ENCODE assay signal across 8 mouse cellular contexts in genomic region chr9:32115786-32116185, GRCm38 (mm10). TPM values are rescaled to one million over a fixed set of nuclear protein-coding genes. Genes with fewer than 3 reads are reported as not detected.
DNase-seq lines count a peak whose midpoint lies in the region; ATAC-seq and TF ChIP-seq lines count a peak whose summit lies in the region.

TSS of gene Arhgap32 (plus strand) at chr9:32116136.

- no peak within 1 kb of the TSS for H3K4me2 ChIP-seq in forebrain, embryonic 15.5 days (replicated peaks)
- H3K4me2 ChIP-seq in forebrain, embryonic 12.5 days, result no peak within 1 kb of the TSS
- H3K4me2 ChIP-seq in limb, embryonic 15.5 days, result no peak within 1 kb of the TSS

- H3K9ac ChIP-seq in forebrain, embryonic 15.5 days (replicated peaks), result no peak within 1 kb of the TSS
- no peak within 1 kb of the TSS for H3K9ac ChIP-seq in forebrain, embryonic 12.5 days
- no peak within 1 kb of the TSS for H3K9ac ChIP-seq in limb, embryonic 15.5 days

- TF ChIP-seq POLR2A in small intestine, adult 2 months (IDR thresholded peaks at IDR 0.05; ENCODE audit: low read depth, low read length), result no peak

- H3K27me3 ChIP-seq in forebrain, embryonic 15.5 days, result no peaks in the 10 kb centered on the region
- H3K27me3 ChIP-seq in forebrain, embryonic 12.5 days, result no peaks in the 10 kb centered on the region
- no peaks in the 10 kb centered on the region for H3K27me3 ChIP-seq in limb, embryonic 15.5 days
- no peaks in the 10 kb centered on the region for H3K27me3 ChIP-seq in limb, embryonic 10.5 days (ENCODE audit: low read depth, poor library complexity, severe bottlenecking)
- no peaks in the 10 kb centered on the region for H3K27me3 ChIP-seq in small intestine, adult 2 months (ENCODE audit: control insufficient read depth, insufficient read depth, low read length)

- intact Hi-C loops in heart, postnatal 25 days (cut with DNase I), result no loop called here

- WGBS in forebrain, embryonic 15.5 days, result 94% methylated on average over 1 of the region's 1 CpGs
- WGBS in forebrain, embryonic 12.5 days, result 100% methylated on average over 1 of the region's 1 CpGs
- WGBS in limb, embryonic 15.5 days, result 81% methylated on average over 1 of the region's 1 CpGs
- 90% methylated on average over 1 of the region's 1 CpGs for WGBS in limb, embryonic 10.5 days
- WGBS in small intestine, adult 2 months, result 83% methylated on average over 1 of the region's 1 CpGs

- 0 out of 2 replicates have a peak, but pooled peaks cover 4% of the 10 kb centered on the region for H3K4me1 ChIP-seq in forebrain, embryonic 15.5 days
- no peaks in the 10 kb centered on the region for H3K4me1 ChIP-seq in forebrain, embryonic 12.5 days
- H3K4me1 ChIP-seq in limb, embryonic 15.5 days, result 0 out of 2 replicates have a peak, but pooled peaks cover 2% of the 10 kb centered on the region
- 0 out of 2 replicates have a peak, but pooled peaks cover 2% of the 10 kb centered on the region for H3K4me1 ChIP-seq in limb, embryonic 10.5 days
- H3K4me1 ChIP-seq in small intestine, adult 2 months (ENCODE audit: control insufficient read depth, insufficient read depth, insufficient read length, low read length), result no peaks in the 10 kb centered on the region; the same call in 1 of the 2 replicates

- DNase-seq in limb, embryonic 10.5 days (ENCODE audit: low spot score), result no peak
- DNase-seq in heart, postnatal 25 days (ENCODE audit: low spot score), result no peak
- no peak for DNase-seq in Muller cell, postnatal 12 days (ENCODE audit: inconsistent ontology term)
- no peak for DNase-seq in gastrocnemius, postnatal 25 days

- TF ChIP-seq CTCF in small intestine, adult 2 months (IDR thresholded peaks at IDR 0.05; ENCODE audit: extremely low read depth, insufficient read length, insufficient replicate concordance, low read depth, low read length), result no peak

- no peak within 1 kb of the TSS for H3K4me3 ChIP-seq in forebrain, embryonic 15.5 days
- no peak within 1 kb of the TSS for H3K4me3 ChIP-seq in forebrain, embryonic 12.5 days (replicated peaks)
- no peak within 1 kb of the TSS for H3K4me3 ChIP-seq in limb, embryonic 15.5 days
- H3K4me3 ChIP-seq in limb, embryonic 10.5 days, result no peak within 1 kb of the TSS
- H3K4me3 ChIP-seq in small intestine, adult 2 months (ENCODE audit: low read depth, low read length), result no peak within 1 kb of the TSS

- H3K27ac ChIP-seq in forebrain, embryonic 15.5 days (replicated peaks), result no peak within 1 kb of the TSS
- no peak within 1 kb of the TSS for H3K27ac ChIP-seq in forebrain, embryonic 12.5 days
- H3K27ac ChIP-seq in limb, embryonic 15.5 days, result peak within 1 kb of the TSS; percentile 12; the same call in 1 of the 2 replicates
- H3K27ac ChIP-seq in limb, embryonic 10.5 days, result no peak within 1 kb of the TSS
- H3K27ac ChIP-seq in small intestine, adult 2 months (ENCODE audit: insufficient read depth, low read depth, low read length), result no peak within 1 kb of the TSS

- no peaks in the 10 kb centered on the region for H3K9me3 ChIP-seq in forebrain, embryonic 15.5 days
- no peaks in the 10 kb centered on the region for H3K9me3 ChIP-seq in forebrain, embryonic 12.5 days
- no peaks in the 10 kb centered on the region for H3K9me3 ChIP-seq in limb, embryonic 15.5 days
- no peaks in the 10 kb centered on the region for H3K9me3 ChIP-seq in limb, embryonic 10.5 days (replicated peaks)

- no peak for ATAC-seq in forebrain, embryonic 15.5 days (replicated peaks)
- ATAC-seq in forebrain, embryonic 12.5 days (ENCODE audit: low FRiP score), result no peak
- peak; percentile 40; the same call in 1 of the 2 replicates for ATAC-seq in limb, embryonic 15.5 days (ENCODE audit: insufficient number of reproducible peaks, low FRiP score, low TSS enrichment, low read depth)

- no peaks in the 10 kb centered on the region for H3K36me3 ChIP-seq in forebrain, embryonic 15.5 days
- no peaks in the 10 kb centered on the region for H3K36me3 ChIP-seq in forebrain, embryonic 12.5 days (replicated peaks)
- H3K36me3 ChIP-seq in limb, embryonic 15.5 days, result no peaks in the 10 kb centered on the region
- H3K36me3 ChIP-seq in limb, embryonic 10.5 days, result no peaks in the 10 kb centered on the region
- H3K36me3 ChIP-seq in small intestine, adult 2 months (ENCODE audit: control insufficient read depth, insufficient read depth, low read length), result no peaks in the 10 kb centered on the region

RNA-seq across cellular contexts. Expression of gene Arhgap32, which starts in this region (rescaled TPM):
- 12.1 and 12.3 TPM in 2 replicates for polyA plus RNA-seq in forebrain, embryonic 15.5 days (2015; fragmentation: Nextera tagmentation; extraction: Ambion mirVana)
- 7.3 and 7.9 TPM in 2 replicates for polyA plus RNA-seq in forebrain, embryonic 12.5 days (2016; fragmentation: Nextera tagmentation; extraction: Ambion mirVana)
- polyA plus RNA-seq in limb, embryonic 15.5 days (2015; fragmentation: Nextera tagmentation; extraction: Ambion mirVana), result 9.3 and 9.7 TPM in 2 replicates
- polyA plus RNA-seq in limb, embryonic 10.5 days (2016; fragmentation: Nextera tagmentation; extraction: Ambion mirVana), result 3.4 and 4.2 TPM in 2 replicates
- 10 to 100 TPM; 20.3 to 21.7 TPM for total RNA-seq in heart, postnatal 25 days (2021)
- polyA plus RNA-seq in small intestine, adult 2 months (2012; rRNA removed), result 8.1 and 11.6 TPM in 2 replicates
- 1 to 10 TPM; 8.3 to 9.8 TPM for total RNA-seq in gastrocnemius, postnatal 25 days (2021)
